Mouse (Mus musculus) MEL (cell line): ENCODE results near the gene Macrod2.

Source experiments
- MAFK ChIP-seq: IDR thresholded peaks from 2 replicates; pipeline ENCODE4 v1.6.1; 2011; ENCODE audit warnings: low read depth, mild to moderate bottlenecking, low read length, improper control_type of control experiment, borderline replicate concordance
- RAD21 ChIP-seq: IDR thresholded peaks from 2 replicates; pipeline ENCODE4 v1.6.1; 2011; ENCODE audit warnings: mild to moderate bottlenecking, low read depth, low read length, improper control_type of control experiment

DNA sequence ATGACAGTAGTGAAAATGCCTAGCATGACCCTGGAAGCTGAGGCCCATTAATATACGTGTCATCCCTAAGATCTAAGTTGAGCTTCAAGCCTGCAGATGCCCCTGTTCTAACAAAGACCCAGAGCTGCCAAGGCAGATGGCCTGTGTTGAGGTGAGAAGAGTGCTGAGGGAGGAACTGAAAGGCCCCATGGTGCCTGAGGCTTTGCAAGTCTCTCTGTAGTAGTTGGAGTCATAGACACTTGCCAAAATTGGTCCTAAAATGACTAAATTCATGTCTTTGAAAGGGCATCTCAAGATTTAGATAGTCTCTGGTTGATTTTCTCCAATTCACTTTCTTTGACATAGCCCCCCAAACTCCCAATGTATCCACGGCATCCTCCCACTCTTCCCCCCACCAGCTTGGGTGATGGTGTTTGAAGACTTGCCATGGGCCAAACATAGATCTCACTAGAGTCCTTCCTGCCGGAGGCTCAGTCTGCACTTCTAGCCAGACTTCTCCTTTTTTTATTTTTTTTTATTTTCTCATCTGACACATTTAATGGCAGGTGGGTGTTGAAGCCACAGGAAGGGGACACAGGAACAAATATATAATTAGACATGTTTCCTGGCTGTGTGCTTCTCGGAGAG lies 1439.2 kb downstream of the Macrod2 start:
- TF ChIP-seq RAD21 (no peak), MAFK (no peak)
